ENCODE assay signal across 10 mouse cellular contexts in the genomic region with DNA sequence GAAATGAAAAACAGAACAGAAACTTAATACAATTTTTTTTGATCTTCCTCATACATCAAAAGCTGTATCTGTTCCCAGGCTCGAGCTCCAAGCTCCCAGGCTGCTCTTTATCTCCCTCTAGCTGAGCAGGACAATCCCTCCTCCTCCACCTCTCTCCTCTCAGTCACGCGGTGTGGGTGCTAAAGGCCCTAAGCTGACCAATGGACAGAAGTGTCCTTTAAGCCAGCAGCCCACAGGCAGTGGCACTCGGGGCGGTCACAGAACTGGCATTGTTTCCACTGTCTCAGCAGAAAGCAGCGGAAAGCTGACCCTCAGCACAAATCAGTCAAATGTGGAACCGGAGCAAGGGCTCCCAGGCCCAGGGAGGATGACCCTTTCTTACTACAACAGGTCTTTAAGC. TPM values are rescaled to one million over a fixed set of nuclear protein-coding genes. Genes with fewer than 3 reads are reported as not detected.
DNase-seq lines count a peak whose midpoint lies in the region; ATAC-seq and TF ChIP-seq lines count a peak whose summit lies in the region.
"Had no signal": no experiment of that assay in that cellular context is flagged by ENCODE, and none has a peak within 500 bp of the region (broad histone marks: within the 10 kb centered on the region; RNA-seq: fewer than 3 reads in every experiment).

No protein-coding gene starts in this region.

- peak; percentile 82 for DNase-seq in gastrocnemius, adult 18-20 months (ENCODE audit: low spot score)
- DNase-seq in gastrocnemius, postnatal 10 days = no peak
- DNase-seq in heart, postnatal 25 days (ENCODE audit: low spot score) = peak; percentile 31
- DNase-seq in left cerebral cortex, adult 2 months (ENCODE audit: extremely low spot score in 1 of 2, low spot score in 2 of 2) = peak; percentile 24 to 55
- DNase-seq in cerebellum, adult 11-12 months = no peak
- DNase-seq: lung, embryonic 14.5 days had no signal

- peak; percentile 32 for TF ChIP-seq CTCF in ES-Bruce4 (IDR thresholded peaks at IDR 0.05; ENCODE audit: low read depth, low read length)
- TF ChIP-seq CTCF in left cerebral cortex, adult 2 months (IDR thresholded peaks at IDR 0.05) = peak; percentile 38

- TF ChIP-seq EP300 in ES-Bruce4 (IDR thresholded peaks at IDR 0.05; ENCODE audit: insufficient read depth, low read depth, low read length) = no peak

- H3K4me3 ChIP-seq in ES-Bruce4 (ENCODE audit: low read depth, low read length) = peak overlapping the region; percentile 46
- H3K4me3 ChIP-seq in left cerebral cortex, adult 2 months = no peak overlapping the region
- H3K4me3 ChIP-seq: heart, embryonic 13.5 days had no signal

- H3K27ac ChIP-seq in ES-Bruce4 (ENCODE audit: insufficient read depth, low read length) = no peak overlapping the region
- H3K27ac ChIP-seq in left cerebral cortex, adult 2 months = peak overlapping the region; percentile 9; the same call in 1 of the 2 replicates
- H3K27ac ChIP-seq: heart, embryonic 13.5 days had no signal

- H3K9me3 ChIP-seq in ES-Bruce4 (replicated peaks; ENCODE audit: control insufficient read depth, insufficient read depth, low read length, poor library complexity, severe bottlenecking) = no peaks in the 10 kb centered on the region
- H3K9me3 ChIP-seq: heart, embryonic 13.5 days had no signal

- H3K4me1 ChIP-seq in ES-Bruce4 (ENCODE audit: control insufficient read depth, insufficient read depth, low read length) = peaks cover 2% of the 10 kb centered on the region

- intact Hi-C loops in heart, postnatal 25 days (cut with DNase I) = no loop called here
- intact Hi-C loops in left cerebral cortex, adult 2 months (cut with DNase I) = no loop called here

- H3K27me3 ChIP-seq in ES-Bruce4 (ENCODE audit: control insufficient read depth, insufficient read depth, low read length, poor library complexity, severe bottlenecking) = no peaks in the 10 kb centered on the region
- H3K27me3 ChIP-seq: heart, embryonic 13.5 days had no signal

- 0 out of 2 replicates have a peak overlapping the region, but pooled peaks have one; percentile 3 for H3K9ac ChIP-seq in ES-Bruce4 (ENCODE audit: low read depth, poor library complexity, severe bottlenecking)
- H3K9ac ChIP-seq: heart, embryonic 13.5 days; lung, embryonic 14.5 days had no signal

- TF ChIP-seq POLR2A in ES-Bruce4 (IDR thresholded peaks at IDR 0.05; ENCODE audit: insufficient read depth, low read length) = no peak

- peaks cover 16% of the 10 kb centered on the region for H3K36me3 ChIP-seq in ES-Bruce4 (ENCODE audit: control insufficient read depth, insufficient read depth, low read length, poor library complexity, severe bottlenecking)

- ATAC-seq in granulocyte monocyte progenitor cell, adult 5-6 weeks (replicated peaks; ENCODE audit: poor library complexity, severe bottlenecking) = no peak
- ATAC-seq in cerebellum, adult (ENCODE audit: insufficient number of reproducible peaks, low FRiP score, low TSS enrichment) = no peak

RNA-seq across cellular contexts. Expression of gene Cfap126, which starts 15.5 kb away (rescaled TPM):
- 1 to 10 TPM; 1.2 to 2.0 TPM for total RNA-seq in gastrocnemius, adult 18-20 months (2021)
- total RNA-seq in gastrocnemius, postnatal 10 days (2021) = 1 to 10 TPM; 1.2 to 1.8 TPM
- 6.4 and 7.5 TPM in 2 replicates for polyA plus RNA-seq in ES-Bruce4 (2011; ENCODE audit: insufficient read depth, insufficient read length, low read depth, missing spikeins)
- 1 to 10 TPM in 1 of 2 experiments, under 1 TPM in 1; 0.34 to 1.1 TPM for total RNA-seq in heart, postnatal 25 days (2021)
- 1 to 10 TPM in 1 of 2 experiments, not detected in 1; 1.5 TPM for total RNA-seq in left cerebral cortex, adult 2 months (2021)
- total RNA-seq in granulocyte monocyte progenitor cell, adult 5-6 weeks (2014; fragmentation: Nextera tagmentation) = 1.7 and 3.8 TPM in 2 replicates
- 0.47 and 1.5 TPM in 2 replicates for total RNA-seq in granulocyte monocyte progenitor cell, adult 5-6 weeks (2017)

RNA-seq across cellular contexts. Expression of gene Sdhc, which starts 21.2 kb away (rescaled TPM):
- total RNA-seq in gastrocnemius, adult 18-20 months (2021) = 100 to 1,000 TPM; 667 to 772 TPM
- total RNA-seq in gastrocnemius, postnatal 10 days (2021) = 100 to 1,000 TPM; 568 to 707 TPM
- 273 and 285 TPM in 2 replicates for polyA plus RNA-seq in ES-Bruce4 (2011; ENCODE audit: insufficient read depth, insufficient read length, low read depth, missing spikeins)
- 1,000 to 10,000 TPM; 1,121 to 1,186 TPM for total RNA-seq in heart, postnatal 25 days (2021)
- total RNA-seq in left cerebral cortex, adult 2 months (2021) = 100 to 1,000 TPM; 194 to 195 TPM
- total RNA-seq in granulocyte monocyte progenitor cell, adult 5-6 weeks (2014; fragmentation: Nextera tagmentation) = 119 and 151 TPM in 2 replicates
- total RNA-seq in granulocyte monocyte progenitor cell, adult 5-6 weeks (2017) = 110 and 112 TPM in 2 replicates

RNA-seq across cellular contexts. Expression of gene Mpz, which starts 21.3 kb away (rescaled TPM):
- 10 to 100 TPM; 28.7 to 29.5 TPM for total RNA-seq in gastrocnemius, adult 18-20 months (2021)
- 100 to 1,000 TPM; 478 to 752 TPM for total RNA-seq in gastrocnemius, postnatal 10 days (2021)
- 1.1 and 1.3 TPM in 2 replicates for polyA plus RNA-seq in ES-Bruce4 (2011; ENCODE audit: insufficient read depth, insufficient read length, low read depth, missing spikeins)
- 1 to 10 TPM in 1 of 2 experiments, under 1 TPM in 1; 0.29 to 6.7 TPM for total RNA-seq in heart, postnatal 25 days (2021)
- not detected for total RNA-seq in left cerebral cortex, adult 2 months (2021)
- total RNA-seq in granulocyte monocyte progenitor cell, adult 5-6 weeks (2014; fragmentation: Nextera tagmentation) = 2.0 TPM in 1 of 2 replicates, not detected in the other
- not detected in 2 replicates for total RNA-seq in granulocyte monocyte progenitor cell, adult 5-6 weeks (2017)

Comparison
In these comparisons a context has a peak if more than half of its experiments do, and no peak if none do; other contexts are left out.
1. DNase-seq: peak in gastrocnemius, adult 18-20 months (single experiment), heart, postnatal 25 days (single experiment) and left cerebral cortex, adult 2 months (2 of 2); none in gastrocnemius, postnatal 10 days (single experiment) and cerebellum, adult 11-12 months (single experiment).
2. RNA of gene Mpz, which starts 21.3 kb away (total RNA-seq): 478 to 752 TPM in gastrocnemius, postnatal 10 days; 28.7 to 29.5 TPM in gastrocnemius, adult 18-20 months, 0.29 to 6.7 TPM in heart, postnatal 25 days, 2.0 TPM in granulocyte monocyte progenitor cell, adult 5-6 weeks and not detected in left cerebral cortex, adult 2 months; every median in the first group is over 10 times any median in the second.